Mouse (Mus musculus): Measurements from ENCODE around the gene Snapc4.

Gene Snapc4

DNA sequence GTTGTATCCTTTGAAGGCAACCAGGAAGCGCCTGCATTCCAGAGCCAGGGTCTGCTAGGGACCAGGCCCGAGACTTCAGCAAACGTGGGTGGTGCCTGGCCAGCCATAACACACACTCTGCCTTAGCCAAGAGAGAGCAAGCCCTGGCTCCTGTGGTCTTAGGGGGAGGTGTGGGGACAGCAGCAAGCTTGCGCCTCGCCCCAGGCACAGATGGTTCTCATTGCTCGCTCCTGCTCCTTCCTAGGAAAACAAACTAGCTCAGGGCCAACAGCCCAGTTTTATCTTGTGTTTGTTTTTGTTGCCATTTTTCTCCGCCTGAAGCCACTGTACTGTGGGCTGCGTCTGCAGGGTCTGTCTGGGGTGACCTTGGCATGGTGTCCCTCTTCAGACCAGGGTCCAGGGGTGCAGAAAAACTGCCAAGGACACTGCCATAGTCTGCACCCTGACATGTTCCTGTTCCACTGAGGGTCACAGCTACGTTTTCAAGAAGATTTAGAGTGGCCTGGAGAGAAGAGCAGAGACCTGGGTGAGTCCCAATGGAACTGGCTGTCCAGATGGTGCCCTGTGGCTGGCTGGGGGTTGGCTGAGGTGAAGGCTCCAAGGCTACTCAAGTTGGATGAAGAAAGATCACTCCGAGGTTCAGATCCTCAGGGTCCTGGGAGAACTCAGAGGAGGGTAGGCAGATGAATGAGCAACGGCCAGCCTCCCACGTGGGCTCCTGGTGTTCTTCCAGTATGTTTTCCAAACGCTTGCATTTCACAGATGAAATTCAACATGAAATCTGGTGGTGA lies 66.0 kb downstream of the Snapc4 start:
- peak; percentile 58 for DNase-seq (ENCODE audit: extremely low spot score, low spot score)

DNA sequence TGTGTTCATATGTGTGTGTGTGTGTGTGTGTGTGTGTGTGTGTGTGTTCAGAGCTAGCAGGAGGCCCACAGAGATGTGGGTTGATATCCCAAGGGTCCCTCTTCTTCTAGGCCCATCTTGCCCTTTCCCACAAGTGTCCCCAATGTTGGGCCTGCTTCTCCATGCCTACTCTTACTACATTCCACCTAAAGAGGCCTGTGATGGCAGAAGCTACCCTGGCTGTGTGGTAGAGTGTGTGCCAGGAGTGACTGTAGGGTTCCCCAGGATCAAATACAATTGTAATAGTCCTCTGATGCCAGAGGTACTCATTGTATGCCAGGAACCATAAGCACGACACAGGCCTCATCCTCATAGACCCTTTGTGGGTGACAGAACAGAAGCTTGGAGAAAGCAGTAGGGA lies 67.1 kb downstream of the Snapc4 start:
- no peak for DNase-seq (ENCODE audit: extremely low spot score, low spot score)

DNA sequence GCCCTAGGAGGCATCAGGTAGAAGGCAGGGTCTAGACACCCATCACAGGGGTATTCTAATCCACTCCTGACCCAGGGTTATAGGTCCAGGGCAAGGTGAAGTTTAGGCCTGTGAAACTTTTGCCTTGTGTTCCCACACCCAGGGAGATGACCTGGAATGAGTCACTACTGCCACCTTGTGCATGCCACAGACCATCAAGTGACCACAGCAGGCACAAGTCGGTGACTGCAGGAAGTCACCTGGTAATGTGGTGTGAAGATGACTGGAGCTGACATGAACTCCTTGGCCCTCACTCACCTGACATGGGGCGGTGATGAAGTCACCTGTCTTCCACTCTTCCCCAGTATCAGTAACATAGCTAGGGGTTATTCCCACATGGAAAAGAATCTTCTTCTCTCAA lies 67.6 kb downstream of the Snapc4 start:
- no peak for DNase-seq (ENCODE audit: extremely low spot score, low spot score)
